Mouse (Mus musculus) midbrain, postnatal 0 days (tissue): ENCODE measurements at regions not wholly inside any gene's neighbourhood (a gene's known extent, or its start where the extent isn't known, plus 50 kb on each side); places are given as distances from the start of the nearest gene placed in this dataset.

ENCODE experiments used
- ATAC-seq: fragments of 200-750 bp; cut with Nextera tagmentation; 2 replicates; pipeline ENCODE4 v1.8.0; 2017; ENCODE audit warnings: moderate number of reproducible peaks, mild to moderate bottlenecking, moderate TSS enrichment, moderate library complexity; ENCODE audit not compliant: low FRiP score
- DNase-seq: peaks from one replicate; pipeline ENCODE4 v3.0.0-alpha.2; 2015; ENCODE audit warnings: low spot score
- H3K27ac ChIP-seq: fragments of 300-500 bp; sonication (generic); 2 replicates; pipeline ENCODE4 v1.5.1; 2014; ENCODE audit warnings: low read depth, mild to moderate bottlenecking, low read length, mixed read lengths
- H3K27me3 ChIP-seq: fragments of 300-500 bp; sonication (generic); 2 replicates; pipeline ENCODE4 v1.6.1; 2014; ENCODE audit warnings: low read length, control low read depth, mixed read lengths; ENCODE audit not compliant: insufficient read depth
- H3K36me3 ChIP-seq: fragments of 300-500 bp; sonication (generic); 2 replicates; pipeline ENCODE4 v1.6.1; 2014; ENCODE audit warnings: low read length, control low read depth, mixed read lengths; ENCODE audit not compliant: insufficient read depth
- H3K4me1 ChIP-seq: fragments of 300-500 bp; sonication (generic); 2 replicates; pipeline ENCODE4 v1.6.1; 2014; ENCODE audit warnings: mild to moderate bottlenecking, control low read depth, antibody characterized with exemption, low read length, mixed read lengths; ENCODE audit not compliant: insufficient read depth
- H3K4me2 ChIP-seq: fragments of 300-500 bp; sonication (generic); 2 replicates; pipeline ENCODE4 v1.6.1; 2014; ENCODE audit warnings: low read depth, mild to moderate bottlenecking, low read length, mixed read lengths; ENCODE audit not compliant: poor library complexity, severe bottlenecking
- H3K4me3 ChIP-seq: fragments of 300-500 bp; sonication (generic); 2 replicates; pipeline ENCODE4 v1.5.1; 2014; ENCODE audit warnings: low read depth, mild to moderate bottlenecking, low read length, moderate library complexity
- H3K9ac ChIP-seq: fragments of 300-500 bp; sonication (generic); replicated peaks from 2 replicates; pipeline ENCODE4 v1.6.1; 2014; ENCODE audit warnings: mild to moderate bottlenecking, low read length, moderate library complexity, mixed read lengths; ENCODE audit not compliant: poor library complexity, severe bottlenecking
- H3K9me3 ChIP-seq: fragments of 300-500 bp; sonication (generic); 2 replicates; pipeline ENCODE4 v1.6.1; 2016; ENCODE audit warnings: low read length, control low read depth
- CTCF ChIP-seq: IDR thresholded peaks from 2 replicates; pipeline ENCODE4 v1.5.1; 2016; ENCODE audit warnings: antibody characterized with exemption, mild to moderate bottlenecking
- WGBS: fragments of 180-500 bp; shearing (Covaris S2); extraction: QIAGEN DNeasy Blood & Tissue Kit; methylation state at CpG from one replicate; pipeline ENCODE4 v1.1.7; 2014; 5-methylcytosine and 5-hydroxymethylcytosine counted together

- H3K4me1 ChIP-seq: 0 out of 2 replicates have a peak, but pooled peaks cover 2% of the 10 kb centered on the region
- no peak for ATAC-seq
- no peak overlapping the region for H3K9ac ChIP-seq
- H3K27ac ChIP-seq: no peak overlapping the region
- no peak overlapping the region for H3K4me3 ChIP-seq
- no peak for DNase-seq
- no peaks in the 10 kb centered on the region for H3K27me3 ChIP-seq
- WGBS: 76% methylated on average over 4 of the region's 4 CpGs
- H3K36me3 ChIP-seq: no peaks in the 10 kb centered on the region
- TF ChIP-seq CTCF: no peak
- H3K9me3 ChIP-seq: no peaks in the 10 kb centered on the region
- H3K4me2 ChIP-seq: no peak overlapping the region
Observed at GRCm38 (mm10) chr1:64215646-64216045, 93.6 kb upstream of the Klf7 start.

- Histone ChIP-seq H3K4me3 (no peak overlapping the region), H3K9me3 (0 out of 2 replicates have a peak, but pooled peaks cover 7% of the 10 kb centered on the region), H3K9ac (no peak overlapping the region), H3K27ac (no peak overlapping the region), H3K4me1 (no peaks in the 10 kb centered on the region), H3K27me3 (no peaks in the 10 kb centered on the region), H3K36me3 (no peaks in the 10 kb centered on the region), H3K4me2 (no peak overlapping the region)
- no peak for TF ChIP-seq CTCF
- ATAC-seq (no peak), DNase-seq (no peak)
- 68% methylated on average over 1 of the region's 1 CpGs for WGBS
Observed at GRCm38 (mm10) chr1:64209131-64209530, 87.0 kb upstream of the Klf7 start.

GRCm38 (mm10) chr1:64200387-64201023, 78.4 kb upstream of the Klf7 start:
- Histone ChIP-seq H3K27ac (0 out of 2 replicates have a peak overlapping the region, but pooled peaks have one; percentile 43), H3K4me1 (peaks cover 8% of the 10 kb centered on the region; the same call in 1 of the 2 replicates), H3K4me3 (no peak overlapping the region), H3K4me2 (no peak overlapping the region), H3K27me3 (no peaks in the 10 kb centered on the region), H3K9ac (no peak overlapping the region), H3K9me3 (0 out of 2 replicates have a peak, but pooled peaks cover 7% of the 10 kb centered on the region), H3K36me3 (no peaks in the 10 kb centered on the region)
- peak; percentile 45; the same call in 1 of the 2 replicates for ATAC-seq
- no peak for TF ChIP-seq CTCF
- 8% methylated on average over 5 of the region's 5 CpGs for WGBS
- peak; percentile 79 for DNase-seq

- Histone ChIP-seq H3K27me3 (no peaks in the 10 kb centered on the region), H3K4me3 (no peak overlapping the region), H3K4me2 (no peak overlapping the region), H3K27ac (no peak overlapping the region), H3K9me3 (no peaks in the 10 kb centered on the region), H3K9ac (no peak overlapping the region), H3K36me3 (no peaks in the 10 kb centered on the region), H3K4me1 (peaks cover 8% of the 10 kb centered on the region; the same call in 1 of the 2 replicates)
- DNase-seq (peak; percentile 58), ATAC-seq (no peak)
- no peak for TF ChIP-seq CTCF
- 75% methylated on average over 5 of the region's 5 CpGs for WGBS
Observed at GRCm38 (mm10) chr1:64198781-64199180, 76.7 kb upstream of the Klf7 start.

GRCm38 (mm10) chr1:64198322-64198721, 76.2 kb upstream of the Klf7 start:
- no peak for DNase-seq
- no peak overlapping the region for H3K9ac ChIP-seq
- no peak for ATAC-seq
- WGBS: 41% methylated on average over 2 of the region's 2 CpGs
- H3K36me3 ChIP-seq: no peaks in the 10 kb centered on the region
- no peaks in the 10 kb centered on the region for H3K9me3 ChIP-seq
- H3K4me1 ChIP-seq: peaks cover 8% of the 10 kb centered on the region; the same call in 1 of the 2 replicates
- no peak for TF ChIP-seq CTCF
- no peak overlapping the region for H3K27ac ChIP-seq
- H3K27me3 ChIP-seq: no peaks in the 10 kb centered on the region
- no peak overlapping the region for H3K4me2 ChIP-seq
- no peak overlapping the region for H3K4me3 ChIP-seq

GRCm38 (mm10) chr1:64195970-64196491, 73.9 kb upstream of the Klf7 start:
- Histone ChIP-seq H3K4me2 (no peak overlapping the region), H3K27me3 (no peaks in the 10 kb centered on the region), H3K27ac (no peak overlapping the region), H3K4me3 (no peak overlapping the region), H3K9me3 (no peaks in the 10 kb centered on the region), H3K9ac (no peak overlapping the region), H3K36me3 (no peaks in the 10 kb centered on the region), H3K4me1 (peaks cover 7% of the 10 kb centered on the region; the same call in 1 of the 2 replicates)
- peak; percentile 40 for DNase-seq
- TF ChIP-seq CTCF: no peak
- ATAC-seq: no peak
- WGBS: 24% methylated on average over 4 of the region's 4 CpGs
